Mouse (Mus musculus) spleen, adult 12 weeks (tissue): ENCODE results near the gene Olfr152.

ENCODE experiments used
- DNase-seq: peaks from one replicate; pipeline ENCODE4 v3.0.0; 2022; ENCODE audit warnings: low spot score

Gene Olfr152

DNA sequence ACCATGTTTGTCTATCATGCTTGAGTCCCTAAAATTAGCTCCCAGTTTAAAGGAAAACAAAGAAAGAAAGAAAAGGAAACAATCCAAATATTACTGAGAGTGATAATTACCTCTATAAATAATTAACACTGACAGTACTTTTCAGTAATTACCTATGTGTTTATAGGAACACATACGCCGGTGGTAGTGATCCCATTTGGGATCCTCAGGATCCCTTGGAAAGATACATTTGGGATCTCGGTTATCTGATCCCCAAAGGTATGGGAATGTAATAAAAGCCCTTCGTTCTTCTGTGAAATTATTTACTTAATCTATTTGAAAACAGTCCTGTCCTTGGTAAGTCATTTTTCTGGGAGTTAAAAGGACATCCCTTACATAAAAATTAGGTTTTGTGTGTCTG lies at the start of gene Olfr152:
Gene Olfr152 (plus strand): TSS at position 301 of the 400 bp plus-strand sequence.
- DNase-seq = no peak

- DNase-seq = no peak
These were observed 39.4 kb upstream of the Olfr152 start, which contains the start of gene Olfr1138 for GRCm38 (mm10) chr2:87739878-87740277. Gene Olfr1138 (minus strand): TSS chr2:87739978.

- no peak for DNase-seq
These were observed 35.8 kb upstream of the Olfr152 start, which contains the start of gene Olfr1140 for GRCm38 (mm10) chr2:87743452-87743851. Gene Olfr1140 (plus strand): TSS chr2:87743752.

- no peak for DNase-seq
These were observed 25.4 kb upstream of the Olfr152 start, which contains the start of gene Olfr1141 for GRCm38 (mm10) chr2:87753891-87754290. Gene Olfr1141 (minus strand): TSS chr2:87753991.

DNA sequence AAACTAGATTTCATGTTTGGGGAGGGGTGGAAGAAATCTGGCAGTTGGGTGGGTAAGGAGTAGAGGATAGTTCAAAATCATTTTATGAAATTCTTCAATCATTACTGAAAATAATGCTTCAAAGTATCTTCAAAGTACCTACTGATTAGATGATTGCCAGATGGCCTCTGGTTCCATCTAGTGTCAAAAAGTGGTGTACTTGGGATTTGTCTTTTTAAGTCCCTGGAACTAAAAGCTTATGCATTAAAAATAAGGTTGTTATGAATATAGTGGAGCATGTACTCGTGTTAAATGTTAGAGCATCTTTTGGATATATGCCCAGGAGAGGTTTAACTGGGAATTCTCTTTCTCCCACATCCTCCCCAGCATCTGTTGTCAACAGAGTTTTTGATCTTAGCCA lies 3.1 kb upstream of the Olfr152 start:
- no peak for DNase-seq

- no peak for DNase-seq
These were observed 21.0 kb downstream of the Olfr152 start, which contains the start of gene Olfr1143 for GRCm38 (mm10) chr2:87800292-87800691. Gene Olfr1143 (plus strand): TSS chr2:87800592.

DNA sequence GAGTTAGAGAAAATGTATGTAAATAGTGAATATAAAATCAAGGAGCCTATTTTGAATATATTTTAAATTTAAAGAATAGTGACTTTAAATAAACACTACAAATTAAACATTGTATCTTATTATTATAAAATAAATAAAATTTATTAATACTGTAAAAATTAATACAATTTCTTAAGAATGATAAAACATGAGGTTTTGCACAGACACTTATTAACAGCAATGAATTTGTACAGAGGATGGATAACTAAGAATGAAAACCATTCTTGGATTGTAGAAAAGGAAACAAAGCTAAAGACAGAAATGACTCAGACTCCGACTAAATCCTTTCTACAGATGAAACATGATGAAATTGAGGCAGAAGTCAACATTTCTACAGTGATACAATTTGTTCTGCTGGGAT lies 30.2 kb downstream of the Olfr152 start, which contains the start of gene Olfr1145:
Gene Olfr1145 (plus strand): TSS at position 301 of the 400 bp plus-strand sequence.
- no peak for DNase-seq

DNA sequence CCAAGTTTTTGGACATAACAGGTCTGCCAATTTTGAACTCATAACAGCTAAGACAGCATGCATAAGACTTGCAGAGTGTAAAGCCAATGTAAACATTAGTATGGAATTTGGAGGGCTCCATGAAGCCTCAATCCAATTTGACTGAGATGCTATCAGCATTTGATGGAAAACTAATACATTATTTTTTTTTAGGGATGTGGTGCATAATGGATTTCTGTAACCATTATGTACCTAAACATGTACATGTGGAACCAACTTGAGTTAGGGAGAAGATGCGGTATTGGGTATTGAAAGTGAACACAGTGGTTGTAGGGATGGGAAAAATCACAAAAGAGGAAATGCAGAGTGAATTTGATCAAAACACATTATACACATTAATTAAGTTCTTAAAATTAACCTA lies 51.0 kb downstream of the Olfr152 start, which contains the start of gene Olfr1148:
Gene Olfr1148 (plus strand): TSS at position 301 of the 400 bp plus-strand sequence.
- no peak for DNase-seq
